Mouse (Mus musculus) heart, adult 18-20 months (tissue): Measurements from ENCODE around the gene Caln1. TPM values are rescaled to one million over a fixed set of nuclear protein-coding genes. Genes with fewer than 3 reads are reported as not detected.
A peak's percentile ranks its signal among the peaks of the same experiment; 100 is the strongest.
"Not testable (repeated sequence)": the region's sequence is repeated elsewhere in the genome, so short reads cannot be mapped to it uniquely, and the experiment has no call there.

Source experiments
- DNase-seq, 2 experiments: peaks; one replicate each; pipeline ENCODE4 v3.0.0; 2021 to 2022; ENCODE audit warnings: mixed read lengths in 1 of 2
- total RNA-seq, 2 experiments: library from RNA; stranded (reverse); gene quantifications; 2 replicates each; pipeline ENCODE4 v1.2.3; 2021

Caln1 gene
- total RNA-seq, 2 experiments from 2014 or later = not detected

GRCm38 (mm10) chr5:130547496-130547895 lies 178.2 kb downstream of the Caln1 start:
- DNase-seq = no peak

GRCm38 (mm10) chr5:130553916-130554315 lies 184.7 kb downstream of the Caln1 start:
- no peak for DNase-seq

DNA sequence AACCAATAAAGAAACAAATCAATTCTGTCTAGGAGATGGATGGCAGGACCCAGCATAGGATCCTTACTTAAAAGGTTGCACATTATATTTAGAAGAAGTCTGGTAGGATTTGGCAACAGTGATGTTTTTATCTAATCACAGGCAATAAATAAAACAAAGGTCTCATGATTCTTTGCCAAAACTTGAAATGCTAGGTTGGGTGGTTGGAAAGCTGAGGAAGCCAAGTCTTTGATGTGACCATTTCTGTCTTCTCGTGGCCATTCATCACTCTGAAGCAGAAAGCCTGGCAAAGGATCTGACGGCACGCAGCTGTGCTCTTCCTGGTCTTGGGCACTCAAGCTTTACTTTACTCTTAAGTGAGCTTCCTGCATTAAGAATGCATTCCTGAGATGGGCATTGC lies 193.9 kb downstream of the Caln1 start:
- DNase-seq = no peak

- no peak for DNase-seq
Observed at GRCm38 (mm10) chr5:130566002-130566401, 196.7 kb downstream of the Caln1 start.

DNA sequence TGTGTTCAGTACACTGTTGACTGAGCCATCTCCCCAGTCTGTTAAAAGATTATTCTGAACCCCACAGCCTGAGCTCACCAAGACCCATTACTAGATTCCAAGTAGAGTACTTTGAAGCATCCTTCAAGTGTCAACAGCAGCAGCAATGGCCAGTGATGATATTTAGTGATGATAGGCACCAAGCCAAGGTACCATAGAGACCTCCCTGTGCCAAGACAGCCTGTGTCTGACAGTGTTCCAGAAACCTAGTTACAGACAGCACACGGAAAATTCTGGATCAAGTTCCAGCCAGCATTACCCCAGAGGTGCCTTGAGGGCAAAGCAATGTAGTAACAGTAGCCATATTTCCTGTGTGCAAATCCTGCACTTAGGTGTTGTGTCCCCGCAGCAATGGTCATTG lies 208.3 kb downstream of the Caln1 start:
- DNase-seq = no peak

GRCm38 (mm10) chr5:130584042-130584441 lies 214.8 kb downstream of the Caln1 start:
- no peak for DNase-seq

GRCm38 (mm10) chr5:130586257-130586656 lies 217.0 kb downstream of the Caln1 start:
- DNase-seq = peak; percentile 1 to 9

DNA sequence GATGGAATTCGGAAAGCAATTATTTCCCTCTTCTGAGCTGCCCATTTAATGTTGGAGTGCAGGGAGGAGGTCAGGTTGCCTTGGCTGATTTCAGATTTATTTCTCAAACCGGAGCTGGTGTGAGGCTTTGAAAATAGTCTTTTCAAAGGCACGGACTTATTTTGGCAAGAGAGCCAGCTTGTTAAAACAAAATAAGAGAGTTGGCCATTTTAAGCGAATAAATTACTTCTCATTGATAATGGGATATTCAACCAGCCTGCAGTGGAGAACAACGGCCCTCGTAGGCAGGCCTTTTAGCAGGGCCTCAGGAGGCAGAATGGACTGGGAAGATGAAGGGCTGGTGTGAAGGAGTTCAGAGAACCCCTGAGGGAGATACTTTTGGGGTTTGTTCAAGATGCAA lies 227.3 kb downstream of the Caln1 start:
- DNase-seq = no peak

- no peak for DNase-seq
Observed at GRCm38 (mm10) chr5:130613657-130614056, 244.4 kb downstream of the Caln1 start.

DNA sequence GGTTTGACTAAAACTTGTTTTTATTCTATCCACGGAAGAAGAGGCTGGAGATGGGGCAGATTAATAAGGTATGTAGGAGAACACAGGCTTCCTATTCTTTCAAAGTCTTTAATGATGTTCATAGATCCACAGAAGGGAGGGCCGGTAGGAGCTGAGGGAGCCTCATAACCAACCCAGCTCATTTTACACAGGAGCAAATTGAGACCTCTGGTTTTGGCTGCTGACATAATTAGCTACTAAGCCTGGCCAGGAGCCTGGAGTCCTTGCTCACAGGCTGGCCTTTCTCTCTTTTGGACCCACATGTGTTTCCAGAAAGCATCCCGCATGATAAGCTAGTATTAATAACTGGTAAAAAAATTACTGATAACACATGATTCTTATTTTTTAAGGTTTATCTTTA lies 245.0 kb downstream of the Caln1 start:
- peak; percentile 5 to 14 for DNase-seq

DNA sequence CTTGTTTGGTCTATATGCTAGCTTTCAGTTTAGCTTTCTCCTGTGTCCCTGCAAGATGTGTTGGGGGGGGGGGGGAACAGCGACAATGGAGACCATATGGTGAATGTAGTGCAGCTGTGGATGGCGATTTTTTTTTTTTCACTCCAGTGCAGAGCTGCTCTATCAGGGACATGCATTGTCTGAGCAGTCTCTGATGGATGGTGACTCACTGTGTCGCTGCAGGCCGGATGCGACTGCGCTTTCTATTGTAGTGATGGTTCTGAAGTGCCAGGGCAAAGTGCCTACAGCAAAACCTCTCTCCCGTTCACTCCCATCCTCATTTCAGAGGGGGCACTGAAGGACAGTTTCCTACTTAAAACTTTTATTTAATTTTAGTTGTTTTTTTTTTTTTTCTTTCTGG lies 250.8 kb downstream of the Caln1 start:
- no peak for DNase-seq

DNA sequence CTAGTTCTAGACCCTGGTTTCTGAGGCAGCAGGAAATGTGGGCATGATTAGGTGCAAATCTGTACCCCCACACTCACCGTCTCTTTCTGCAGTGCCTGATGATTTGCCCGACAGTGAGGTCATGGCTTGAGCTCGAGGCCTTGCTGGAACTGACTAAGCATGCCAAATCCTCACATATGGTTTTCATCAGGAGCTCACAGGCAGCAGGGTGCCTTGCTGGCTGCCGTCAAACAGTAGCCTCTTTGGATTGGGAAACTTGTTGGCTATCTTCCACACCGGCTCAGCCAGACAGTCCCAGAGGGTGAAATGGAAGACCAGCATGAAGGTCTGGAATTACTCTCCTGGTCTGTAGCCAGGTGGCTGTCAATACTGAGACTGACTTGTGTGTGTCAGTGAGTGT lies 254.0 kb downstream of the Caln1 start:
- peak; percentile 85 to 89 for DNase-seq

GRCm38 (mm10) chr5:130627800-130628199 lies 258.5 kb downstream of the Caln1 start:
- no peak for DNase-seq

DNA sequence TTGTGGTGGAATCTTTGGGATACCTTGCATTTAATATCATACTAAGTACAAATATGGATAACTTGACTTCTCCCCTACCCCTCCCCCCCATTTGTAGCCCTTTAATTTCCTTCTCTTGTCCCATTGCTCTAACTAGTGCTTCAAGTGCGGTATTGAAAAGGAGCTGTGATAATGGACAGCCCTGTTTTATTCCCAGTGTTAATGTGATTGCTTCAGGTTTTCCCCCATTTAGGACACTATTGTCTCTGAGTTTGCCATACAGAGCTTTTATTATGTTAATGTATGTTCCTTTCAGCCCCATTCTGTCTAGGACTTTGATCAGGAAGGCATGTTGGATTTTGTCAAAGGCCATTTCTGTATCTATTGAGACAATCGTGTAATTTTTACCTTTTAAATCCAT lies 266.1 kb downstream of the Caln1 start:
- no peak for DNase-seq

DNA sequence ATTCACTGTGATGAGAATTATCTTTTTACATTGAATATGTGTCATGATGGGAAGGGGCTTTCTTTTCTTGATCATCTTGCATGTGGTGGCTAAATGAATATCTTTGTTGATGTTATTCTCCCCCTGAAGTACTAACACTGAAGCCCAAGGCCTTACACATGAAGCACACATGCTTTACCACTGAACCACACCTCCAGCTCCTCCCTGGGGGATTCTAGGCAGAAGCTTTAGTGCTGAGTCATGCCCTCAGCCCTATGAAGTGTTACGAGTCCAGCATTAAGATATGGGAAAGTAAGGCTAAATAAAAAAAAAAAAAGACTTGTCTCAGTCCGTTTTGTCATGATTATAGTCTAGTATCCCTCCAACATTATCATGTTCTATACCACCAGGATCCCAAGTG lies 272.6 kb downstream of the Caln1 start:
- no peak for DNase-seq

- not testable (repeated sequence) for DNase-seq
Observed at GRCm38 (mm10) chr5:130646126-130646525, 276.9 kb downstream of the Caln1 start.

DNA sequence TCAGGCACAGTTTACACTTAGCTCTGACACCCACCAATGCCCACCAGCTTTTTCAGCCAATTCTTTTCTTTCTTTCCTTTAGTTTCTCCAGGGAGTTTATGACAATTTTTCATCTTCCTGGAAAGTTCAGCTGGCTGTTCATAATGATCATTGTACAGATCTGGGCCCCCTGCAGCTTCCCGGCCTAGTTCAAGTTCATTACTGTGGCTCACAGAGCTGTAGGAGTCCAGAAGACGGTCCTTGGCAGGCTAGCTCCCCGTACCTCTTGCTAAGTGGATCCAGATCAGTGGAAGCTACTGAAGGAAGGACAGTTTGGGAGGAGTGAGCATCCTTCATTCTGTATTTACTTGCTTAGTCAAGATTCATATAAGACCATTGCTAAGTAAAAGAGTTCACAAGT lies 288.9 kb downstream of the Caln1 start:
- DNase-seq = no peak

- DNase-seq = no peak
Observed at GRCm38 (mm10) chr5:130666091-130666490, 296.8 kb downstream of the Caln1 start.

DNA sequence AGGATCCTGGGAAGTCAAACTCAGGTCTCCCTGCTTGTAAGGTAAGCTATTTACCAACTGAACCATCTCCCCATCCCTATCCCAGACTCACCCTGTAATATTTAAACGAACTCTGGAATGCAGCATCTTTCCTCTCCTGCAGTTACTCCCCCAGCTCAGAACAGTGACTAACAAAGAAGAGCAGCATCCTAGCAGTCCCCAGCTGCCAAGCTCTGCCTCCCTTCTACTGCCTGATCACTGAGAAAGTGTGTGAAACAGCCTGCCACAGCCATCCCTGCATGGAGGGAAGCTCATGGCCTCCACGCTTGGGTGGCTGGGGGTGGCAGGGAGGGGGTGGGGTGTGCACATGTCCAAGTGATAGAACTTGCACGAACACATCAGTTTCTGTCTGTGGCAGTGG lies 303.3 kb downstream of the Caln1 start:
- no peak for DNase-seq

- DNase-seq = no peak
Observed at GRCm38 (mm10) chr5:130673092-130673491, 303.8 kb downstream of the Caln1 start.

- DNase-seq = no peak
Observed at GRCm38 (mm10) chr5:130677895-130678294, 308.6 kb downstream of the Caln1 start.

GRCm38 (mm10) chr5:130685911-130686658 lies 316.8 kb downstream of the Caln1 start:
- DNase-seq = no peak

GRCm38 (mm10) chr5:130688385-130689138 lies 319.3 kb downstream of the Caln1 start:
- DNase-seq = no peak

GRCm38 (mm10) chr5:130691349-130691748 lies 322.1 kb downstream of the Caln1 start:
- DNase-seq = no peak
